Comparison of ENCODE assay signal across 14 mouse cellular contexts in the genomic region with DNA sequence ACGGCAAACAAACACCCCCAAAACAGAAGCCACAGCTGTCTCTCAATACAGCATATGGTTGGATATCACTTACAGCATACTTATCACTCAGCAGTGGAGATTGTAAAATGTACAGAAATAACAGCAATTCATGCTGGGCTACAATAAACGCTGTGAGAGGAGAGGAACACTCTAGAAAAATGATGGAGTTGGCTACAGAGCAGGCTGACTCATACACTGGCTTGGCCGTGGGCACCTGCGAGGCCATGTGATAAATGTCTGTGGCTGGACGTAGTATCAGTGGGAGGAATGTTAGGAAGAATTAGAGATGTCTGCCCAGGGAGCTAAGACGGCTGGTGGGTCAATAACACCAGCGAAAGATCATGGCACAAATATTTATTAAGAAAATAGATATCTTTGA.
DNase-seq lines count a peak whose midpoint lies in the region.
"Had no signal": no experiment of that assay in that cellular context is flagged by ENCODE, and none has a peak within 500 bp of the region (broad histone marks: within the 10 kb centered on the region; RNA-seq: fewer than 3 reads in every experiment).

No protein-coding gene starts in this region.

- no peaks in the 10 kb centered on the region for H3K27me3 ChIP-seq in forebrain, embryonic 10.5 days (ENCODE audit: poor library complexity, severe bottlenecking)
- H3K27me3 ChIP-seq: forebrain, embryonic 15.5 days; hindbrain, embryonic 15.5 days; liver, embryonic 15.5 days; midbrain, embryonic 12.5 days; neural tube, embryonic 13.5 days had no signal

- peak; percentile 96 for DNase-seq in heart, adult 11 months
- DNase-seq in heart, postnatal 4 days, result no peak
- peak; percentile 31 for DNase-seq in ovary, postnatal 36 days (ENCODE audit: low spot score)
- DNase-seq in ovary, postnatal 10 days (ENCODE audit: low spot score), result no peak
- DNase-seq in gastrocnemius, postnatal 25 days, result peak; percentile 59
- peak; percentile 25 for DNase-seq in yolk sac, embryonic 10.5 days (ENCODE audit: low spot score)
- no peak for DNase-seq in forebrain, embryonic 10.5 days (ENCODE audit: extremely low spot score, low spot score)
- DNase-seq in thymus, postnatal 10 days (ENCODE audit: low spot score in 2 of 2), result no peak
- DNase-seq: thymus, postnatal 25 days had no signal

- H3K4me3 ChIP-seq in forebrain, embryonic 10.5 days, result no peak overlapping the region
- H3K4me3 ChIP-seq: forebrain, embryonic 15.5 days; hindbrain, embryonic 15.5 days; liver, embryonic 15.5 days; midbrain, embryonic 12.5 days; neural tube, embryonic 13.5 days had no signal

- peaks cover 49% of the 10 kb centered on the region for H3K4me1 ChIP-seq in forebrain, embryonic 10.5 days
- H3K4me1 ChIP-seq: forebrain, embryonic 15.5 days; midbrain, embryonic 12.5 days had no signal

- no peaks in the 10 kb centered on the region for H3K9me3 ChIP-seq in forebrain, embryonic 10.5 days
- H3K9me3 ChIP-seq: forebrain, embryonic 15.5 days; hindbrain, embryonic 15.5 days; liver, embryonic 15.5 days; midbrain, embryonic 12.5 days; neural tube, embryonic 13.5 days had no signal

- WGBS in forebrain, embryonic 10.5 days, result 86% methylated on average over 7 of the region's 7 CpGs

- H3K27ac ChIP-seq in forebrain, embryonic 10.5 days, result no peak overlapping the region
- H3K27ac ChIP-seq: forebrain, embryonic 15.5 days; hindbrain, embryonic 15.5 days; liver, embryonic 15.5 days; midbrain, embryonic 12.5 days; neural tube, embryonic 13.5 days had no signal

- no peaks in the 10 kb centered on the region for H3K36me3 ChIP-seq in forebrain, embryonic 10.5 days (replicated peaks)
- H3K36me3 ChIP-seq: forebrain, embryonic 15.5 days; hindbrain, embryonic 15.5 days; liver, embryonic 15.5 days; midbrain, embryonic 12.5 days; neural tube, embryonic 13.5 days had no signal

Comparison
In these comparisons a context has a peak if more than half of its experiments do, and no peak if none do; other contexts are left out.
1. DNase-seq: peak in heart, adult 11 months (single experiment), ovary, postnatal 36 days (single experiment), gastrocnemius, postnatal 25 days (single experiment) and yolk sac, embryonic 10.5 days (single experiment); none in heart, postnatal 4 days (single experiment), ovary, postnatal 10 days (single experiment), forebrain, embryonic 10.5 days (single experiment) and thymus, postnatal 10 days (0 of 2).